Mouse (Mus musculus) gastrocnemius, adult 2 months (tissue): ENCODE data around the gene Stat5a. TPM values are rescaled to one million over a fixed set of nuclear protein-coding genes. Genes with fewer than 3 reads are reported as not detected.

ENCODE experiments used
- DNase-seq: peaks from one replicate; pipeline ENCODE4 v3.0.0; 2022
- H3K27ac ChIP-seq: fragments of 200-600 bp; 2 replicates; pipeline ENCODE4 v1.8.1; 2022; ENCODE audit warnings: mild to moderate bottlenecking
- H3K4me3 ChIP-seq: fragments of 200-600 bp; 2 replicates; pipeline ENCODE4 v1.8.1; 2022; ENCODE audit warnings: mild to moderate bottlenecking, moderate library complexity
- CTCF ChIP-seq: fragments of 200-600 bp; IDR thresholded peaks from 2 replicates; pipeline ENCODE4 v1.8.1; 2022; ENCODE audit warnings: antibody characterized with exemption, mild to moderate bottlenecking, moderate library complexity
- intact Hi-C: fragments of 180-260 bp; cut with DNase I; formaldehyde crosslinking; loops from one replicate; pipeline ENCODE4 v1.15.1; 2025
- long read RNA-seq, 2 experiments: library from polyadenylated mRNA; stranded (forward); transcript quantifications; one replicate each; pipeline ENCODE4 v2.0.0; 2021
- total RNA-seq, 2 experiments: library from RNA; stranded (reverse); gene quantifications; 2 replicates each; pipeline ENCODE4 v1.2.3; 2021

Gene Stat5a
- total RNA-seq, result 10 to 100 TPM; 11.7 to 15.8 TPM
- long read RNA-seq, experiment 1, transcript Stat5a-201 (20 exons, 3,888 nt), result major isoform, 8 of 23 reads
- long read RNA-seq, experiment 1, partial matches to known transcripts, result 7 of 23 reads
- long read RNA-seq, experiment 1, other reads (novel, unspliced or antisense), result 3 of 23 reads
- long read RNA-seq, experiment 2, transcript Stat5a-201 (20 exons, 3,888 nt), result major isoform, 9 of 30 reads
- long read RNA-seq, experiment 2, partial matches to known transcripts, result 9 of 30 reads
- long read RNA-seq, experiment 2, other reads (novel, unspliced or antisense), result 8 of 30 reads

DNA sequence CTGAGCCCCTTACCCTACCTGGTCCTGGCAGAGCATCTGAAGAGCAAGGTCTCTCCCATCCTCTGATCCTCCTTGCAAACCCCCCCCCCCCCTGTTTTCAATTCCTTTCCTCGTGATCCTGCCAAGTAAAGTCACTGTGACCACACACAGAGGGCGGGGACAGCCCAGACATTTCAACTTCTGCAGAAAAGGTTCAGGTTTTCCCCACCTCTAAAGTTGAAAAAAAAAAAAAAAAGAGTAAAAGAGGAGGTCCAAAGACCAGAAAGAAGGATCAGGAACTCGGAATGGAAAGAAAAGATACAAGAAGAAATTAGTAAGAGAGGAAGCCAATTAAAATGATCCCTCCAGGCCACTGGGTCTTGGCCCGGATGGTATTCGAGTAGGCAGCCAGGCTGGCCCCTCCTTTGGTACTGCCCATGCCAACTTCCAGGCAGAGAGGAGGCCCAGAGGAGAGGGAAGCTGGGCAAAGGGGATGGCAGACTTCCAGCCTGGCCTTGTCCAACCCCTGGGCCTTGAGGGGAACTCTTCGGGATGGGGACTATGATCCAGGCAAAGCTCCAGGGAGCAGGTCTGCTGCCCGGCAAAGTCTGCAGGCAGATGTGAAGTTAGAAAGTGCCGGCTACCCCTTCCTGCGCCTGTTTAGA lies at the start of gene Stat5a:
Stat5a (plus strand) TSS at position 417 of the 644 bp plus-strand sequence.
- intact Hi-C loops, result loop anchor here (10.0 kb wide), 1 partner anchor 144 kb away; the partner anchor contains the start of genes Hspb9 and Kat2a
- DNase-seq, result peak; percentile 91
- peak within 1 kb of the TSS; percentile 87 for H3K27ac ChIP-seq
- H3K4me3 ChIP-seq, result peak within 1 kb of the TSS; percentile 85
- TF ChIP-seq CTCF, result no peak

DNA sequence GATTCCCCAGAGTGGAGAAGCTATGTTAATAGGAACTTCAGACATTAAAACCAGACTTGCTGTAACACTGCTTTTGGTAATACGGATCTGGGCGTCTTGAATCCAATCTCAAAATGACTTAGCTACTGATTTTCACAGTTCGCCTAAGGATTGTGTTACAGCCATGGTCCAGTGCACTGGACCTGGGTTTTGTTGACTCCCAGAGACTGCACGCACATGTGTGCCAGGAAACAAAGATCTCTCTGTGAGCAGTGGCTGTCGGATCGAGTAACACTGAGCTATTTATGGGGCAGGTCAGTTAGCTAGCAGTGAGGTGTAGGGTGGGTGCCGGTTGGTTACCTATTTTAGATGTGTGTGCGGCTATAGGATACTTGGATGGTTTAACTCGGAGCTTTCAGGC lies 48.6 kb upstream of the Stat5a start:
- TF ChIP-seq CTCF, result no peak
- peak; percentile 75 for DNase-seq
- intact Hi-C loops, result no loop called here
- Histone ChIP-seq H3K27ac (peak overlapping the region; percentile 87), H3K4me3 (peak overlapping the region; percentile 22)

DNA sequence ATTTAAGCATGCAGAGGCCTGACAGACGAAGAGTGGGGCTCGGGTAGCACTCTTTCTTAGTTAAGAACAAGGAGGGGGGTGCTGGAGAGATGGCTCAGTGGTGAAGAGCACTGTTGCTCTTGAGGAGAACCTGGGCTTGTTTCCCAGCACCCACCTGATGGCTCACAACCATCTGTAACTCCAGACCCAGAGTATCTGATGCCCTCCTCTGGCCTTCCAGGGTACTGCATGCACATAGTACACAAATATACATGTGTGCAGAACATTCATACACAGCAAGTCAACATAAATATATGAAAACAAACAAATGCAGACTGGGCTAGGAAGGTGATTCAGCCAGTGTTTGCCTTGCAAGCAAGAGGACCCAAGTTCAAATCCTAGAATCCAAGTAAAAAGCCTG lies 48.0 kb upstream of the Stat5a start:
- intact Hi-C loops, result no loop called here
- peak; percentile 57 for DNase-seq
- Histone ChIP-seq H3K4me3 (peak overlapping the region; percentile 22), H3K27ac (peak overlapping the region; percentile 87)
- TF ChIP-seq CTCF, result peak; percentile 59

- Histone ChIP-seq H3K27ac (peak overlapping the region; percentile 95), H3K4me3 (peak overlapping the region; percentile 70)
- intact Hi-C loops, result no loop called here
- peak; percentile 95 for DNase-seq
- TF ChIP-seq CTCF, result peak; percentile 32; the same call in 1 of the 2 replicates
Measured at GRCm38 (mm10) chr11:100814498-100814897, 44.7 kb upstream of the Stat5a start.

GRCm38 (mm10) chr11:100816342-100816741 lies 42.8 kb upstream of the Stat5a start:
- intact Hi-C loops, result no loop called here
- no peak for DNase-seq
- Histone ChIP-seq H3K4me3 (peak overlapping the region; percentile 70), H3K27ac (peak overlapping the region; percentile 95)
- no peak for TF ChIP-seq CTCF

- TF ChIP-seq CTCF, result no peak
- H3K4me3 ChIP-seq, result peak overlapping the region; percentile 70
- DNase-seq, result no peak
- intact Hi-C loops, result no loop called here
- peak overlapping the region; percentile 95 for H3K27ac ChIP-seq
Measured at GRCm38 (mm10) chr11:100816801-100817200, 42.4 kb upstream of the Stat5a start.

DNA sequence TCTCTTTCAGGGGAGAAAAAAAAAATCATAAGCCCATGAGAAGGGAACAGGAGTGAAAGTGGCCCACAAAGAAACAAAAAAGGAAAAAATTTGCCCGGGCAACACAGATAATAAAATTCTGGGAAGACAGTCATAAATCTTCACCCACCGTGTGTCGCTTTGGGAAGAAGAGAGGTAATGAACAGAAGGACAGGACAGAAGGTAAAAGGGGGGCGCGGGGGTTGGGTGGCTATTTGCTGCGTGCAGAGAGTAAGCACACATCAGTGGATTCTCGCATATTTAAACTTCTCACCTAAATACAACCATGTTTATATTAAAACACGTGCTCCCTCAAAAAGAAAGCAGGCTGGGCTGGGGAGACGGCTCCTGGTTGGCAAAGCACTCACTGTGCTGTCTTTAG lies 41.8 kb upstream of the Stat5a start:
- peak overlapping the region; percentile 95 for H3K27ac ChIP-seq
- DNase-seq, result peak; percentile 23
- no peak for TF ChIP-seq CTCF
- H3K4me3 ChIP-seq, result peak overlapping the region; percentile 70
- intact Hi-C loops, result no loop called here

- TF ChIP-seq CTCF, result no peak
- intact Hi-C loops, result no loop called here
- peak; percentile 27 for DNase-seq
- Histone ChIP-seq H3K4me3 (peak overlapping the region; percentile 70), H3K27ac (peak overlapping the region; percentile 95)
Measured at GRCm38 (mm10) chr11:100818359-100819012, 40.7 kb upstream of the Stat5a start.

DNA sequence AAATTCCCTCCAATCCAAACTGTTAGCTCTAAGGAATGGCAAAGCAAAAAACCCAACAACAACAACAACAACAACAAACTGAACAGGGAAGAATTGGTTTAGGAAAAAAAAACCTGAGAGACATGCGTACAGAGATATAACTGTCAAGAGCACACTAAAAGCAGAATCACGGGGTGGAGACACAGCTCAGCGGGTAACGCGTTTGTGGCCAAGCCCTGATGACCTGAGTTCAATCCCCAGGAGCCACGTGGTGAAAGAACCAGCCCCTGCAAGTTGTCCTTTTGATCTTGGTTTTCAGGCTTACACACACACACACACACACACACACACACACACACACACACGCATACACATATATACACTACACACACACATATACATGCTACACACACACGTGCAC lies 40.1 kb upstream of the Stat5a start:
- peak overlapping the region; percentile 70 for H3K4me3 ChIP-seq
- intact Hi-C loops, result no loop called here
- no peak for TF ChIP-seq CTCF
- no peak for DNase-seq
- H3K27ac ChIP-seq, result peak overlapping the region; percentile 95

GRCm38 (mm10) chr11:100819626-100820025 lies 39.5 kb upstream of the Stat5a start:
- peak; percentile 76 for DNase-seq
- intact Hi-C loops, result loop anchor here (2.0 kb wide), 1 partner anchor 29 kb away; no protein-coding TSS in a partner anchor
- Histone ChIP-seq H3K27ac (peak overlapping the region; percentile 95), H3K4me3 (peak overlapping the region; percentile 70)
- no peak for TF ChIP-seq CTCF

DNA sequence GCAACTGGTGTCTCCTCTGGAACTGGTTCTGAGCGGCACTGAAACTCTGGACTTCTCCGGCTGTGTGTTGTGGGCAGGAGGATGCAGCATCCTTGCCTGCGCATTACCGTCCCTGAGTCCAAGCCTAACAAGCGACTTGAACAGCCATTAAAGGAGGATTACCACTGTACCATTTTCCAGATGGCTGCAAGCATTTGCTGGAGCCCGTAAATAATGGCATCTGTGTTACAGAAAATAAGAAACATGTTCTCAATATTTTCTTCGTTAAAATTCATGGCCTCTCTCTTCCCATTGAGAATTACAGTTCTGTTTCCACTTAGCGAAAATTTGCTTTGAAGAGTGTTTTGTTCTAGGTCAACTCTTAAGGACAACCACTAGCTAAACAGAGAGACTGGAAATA lies 39.1 kb upstream of the Stat5a start:
- TF ChIP-seq CTCF, result no peak
- peak overlapping the region; percentile 70 for H3K4me3 ChIP-seq
- DNase-seq, result no peak
- H3K27ac ChIP-seq, result peak overlapping the region; percentile 95
- intact Hi-C loops, result loop anchor here (2.0 kb wide), 1 partner anchor 29 kb away; no protein-coding TSS in a partner anchor

- peak; percentile 65 for DNase-seq
- H3K27ac ChIP-seq, result peak overlapping the region; percentile 95
- intact Hi-C loops, result loop anchor here (2.0 kb wide), 1 partner anchor 31 kb away; no protein-coding TSS in a partner anchor
- H3K4me3 ChIP-seq, result peak overlapping the region; percentile 70
- TF ChIP-seq CTCF, result no peak
Measured at GRCm38 (mm10) chr11:100821605-100822220, 37.4 kb upstream of the Stat5a start.
